Mouse (Mus musculus) hematopoietic stem cell, adult 5-6 weeks (primary cell): Measurements from ENCODE around the gene Satb1. TPM values are rescaled to one million over a fixed set of nuclear protein-coding genes. Genes with fewer than 3 reads are reported as not detected.

Experiments
- ATAC-seq, 2 experiments: fragments of 125-278 bp in 1 of 2; replicated peaks in 1 of 2; 2 replicates each; pipeline ENCODE4 v1.8.0; 2016 to 2017; ENCODE audit warnings: inconsistent platforms in 2 of 2, mild to moderate bottlenecking in 2 of 2, moderate number of reproducible peaks in 2 of 2, low read depth in 1 of 2, moderate TSS enrichment in 1 of 2; ENCODE audit not compliant: low FRiP score in 2 of 2, poor library complexity in 2 of 2, severe bottlenecking in 2 of 2, insufficient read depth in 1 of 2, low TSS enrichment in 1 of 2
- total RNA-seq: library from RNA; stranded (forward); fragments of 172-1452, 232-1000 nt; gene quantifications from 2 replicates; pipeline ENCODE4 v1.2.3, GENCODE M21; 2017

Satb1 gene
- total RNA-seq = 64.1 and 78.5 TPM in 2 replicates

DNA sequence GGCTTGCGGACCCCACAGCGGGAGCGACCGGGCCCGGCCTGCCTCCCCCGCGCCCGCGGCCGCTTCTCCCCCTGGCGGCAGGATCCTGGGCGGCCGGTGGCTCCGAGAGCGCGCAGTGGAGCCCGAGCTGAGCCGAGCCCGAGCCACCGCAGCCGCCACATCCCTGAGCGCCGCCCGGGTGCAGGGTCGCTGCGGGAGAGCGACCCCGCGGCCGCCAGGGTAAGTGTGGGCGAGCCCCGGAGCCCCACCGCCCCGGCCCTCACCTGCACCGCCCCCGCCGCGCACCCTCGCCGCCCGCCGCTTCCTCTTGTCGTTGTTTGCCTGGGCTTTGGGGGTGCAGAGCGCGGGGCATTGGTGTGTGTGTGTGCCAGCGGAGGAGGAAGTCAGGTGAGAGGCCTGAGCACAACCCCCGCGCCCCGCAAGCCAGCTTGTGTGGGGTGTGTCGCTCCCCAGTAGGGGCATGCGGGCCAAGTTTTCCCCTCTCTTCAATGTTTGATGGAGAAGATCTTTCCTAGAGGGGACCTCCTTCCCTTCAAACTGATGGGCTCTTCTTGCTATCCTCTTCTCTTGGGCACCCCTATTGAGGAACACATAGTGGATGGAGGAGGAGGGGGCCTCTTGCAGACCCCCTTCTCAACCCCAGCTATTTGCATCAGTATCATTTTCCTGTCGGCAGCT is at the start of gene Satb1:
Satb1 (minus strand) TSS at position 391 of the 678 bp plus-strand sequence.
- peak; percentile 76 to 77 for ATAC-seq

DNA sequence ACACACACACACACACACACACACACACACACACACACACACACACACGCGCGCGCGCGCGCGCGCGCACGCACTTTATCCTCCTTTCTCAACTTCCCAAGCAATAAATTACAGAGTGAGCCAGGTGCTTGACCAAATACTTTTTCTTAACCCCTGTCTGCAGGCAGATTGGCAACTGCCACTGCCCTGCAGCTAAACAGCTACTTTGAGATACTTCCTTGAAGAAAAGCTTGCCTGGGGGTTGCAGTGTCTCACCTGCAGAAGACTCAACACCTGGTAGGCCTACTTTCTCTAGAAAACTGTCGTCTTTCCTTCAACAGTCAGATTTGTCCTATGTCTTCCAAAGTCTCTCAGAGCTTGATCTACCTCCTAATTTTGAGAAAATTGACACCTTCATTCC is 49.5 kb upstream of the Satb1 start:
- ATAC-seq = no peak

DNA sequence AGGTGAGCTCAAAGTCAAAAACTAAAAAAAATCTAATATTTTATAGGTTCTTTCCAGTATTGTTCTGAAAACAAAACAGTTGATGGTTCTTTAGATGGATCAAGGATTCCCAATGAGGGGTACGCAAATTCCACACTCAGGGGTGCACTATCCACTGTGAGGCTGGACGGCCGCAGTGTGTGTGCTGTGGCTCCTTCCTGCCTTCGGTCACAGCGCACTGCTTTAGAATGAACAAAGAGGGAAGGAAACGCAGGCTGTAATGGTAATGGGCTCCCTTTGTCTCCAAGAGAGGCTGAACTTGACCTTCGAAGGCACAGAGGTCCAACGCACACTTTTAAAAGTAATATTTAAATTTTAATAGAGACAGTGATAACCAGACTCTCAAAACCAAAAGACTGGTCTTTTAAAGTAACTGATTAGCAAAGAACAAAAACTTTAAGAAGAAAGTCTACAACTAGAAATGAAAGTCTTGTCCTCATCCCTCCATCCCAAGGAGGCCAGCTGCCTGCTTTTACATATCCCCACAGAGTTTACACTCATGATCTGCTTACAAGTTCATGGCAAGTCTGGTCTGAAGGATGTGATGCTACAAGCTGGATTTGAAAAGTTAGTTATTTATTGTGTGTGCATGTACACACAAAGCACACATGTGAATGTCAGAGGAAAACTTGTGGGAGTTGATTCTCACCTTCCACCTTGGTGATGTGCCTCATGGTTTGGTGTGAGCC is 48.0 kb upstream of the Satb1 start:
- ATAC-seq = no peak

DNA sequence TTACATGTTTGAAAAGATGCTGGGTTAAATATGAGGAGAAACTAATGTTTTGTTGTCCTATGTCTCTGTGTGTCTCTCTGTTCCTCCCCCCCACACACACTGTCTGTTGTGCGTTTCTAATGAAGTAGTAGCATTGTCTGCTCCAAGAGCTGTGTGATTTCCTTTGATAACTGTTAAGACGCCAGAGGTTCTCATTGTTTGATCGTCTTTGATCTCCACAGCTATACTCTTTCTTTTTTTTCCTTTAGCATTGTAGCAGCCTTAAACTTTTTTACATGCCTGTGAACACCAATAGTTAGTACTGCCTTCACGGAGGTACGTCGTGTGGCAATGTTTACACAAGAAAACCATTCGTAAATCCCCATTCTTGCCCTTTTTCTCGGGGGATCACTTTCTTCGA is 47.1 kb upstream of the Satb1 start:
- ATAC-seq = no peak

DNA sequence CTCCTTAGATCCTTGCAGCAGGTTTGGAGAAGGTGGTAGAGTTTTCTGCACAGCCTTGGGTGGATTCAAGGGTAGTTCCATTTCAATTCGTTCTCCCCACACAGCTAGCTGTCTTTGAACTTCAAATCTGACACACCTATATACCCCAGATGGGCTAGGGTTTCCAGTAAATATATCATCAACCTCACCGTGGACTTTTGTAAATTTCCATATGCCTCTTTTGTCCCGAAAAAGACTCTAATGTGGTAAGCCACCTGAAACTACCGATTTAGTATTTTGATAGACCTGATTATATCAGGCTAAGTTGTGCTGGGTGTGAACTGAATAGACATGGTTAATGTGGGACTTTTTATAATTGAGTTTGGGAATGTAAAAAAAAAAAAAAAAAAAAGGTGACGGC is 46.6 kb upstream of the Satb1 start:
- no peak for ATAC-seq

DNA sequence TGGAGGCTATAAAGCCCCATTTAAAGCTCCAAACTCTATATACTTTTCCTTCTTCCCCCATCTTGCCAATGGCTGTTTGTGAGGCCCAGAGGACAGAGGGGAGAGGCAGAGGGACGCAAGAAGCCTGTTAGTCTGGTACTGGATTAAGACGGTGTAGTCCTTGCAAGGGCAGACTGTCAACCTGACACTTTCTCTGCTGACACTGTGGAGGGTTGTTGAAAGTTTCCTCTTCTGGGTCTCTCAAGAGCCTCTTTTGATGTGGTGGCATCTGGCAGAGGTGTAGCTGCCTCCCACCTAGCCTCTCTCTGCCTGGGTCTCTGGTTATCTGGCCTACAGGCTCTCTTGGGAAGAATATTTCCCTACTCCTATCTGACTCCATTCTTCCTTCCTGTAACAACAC is 46.1 kb upstream of the Satb1 start:
- ATAC-seq = no peak

DNA sequence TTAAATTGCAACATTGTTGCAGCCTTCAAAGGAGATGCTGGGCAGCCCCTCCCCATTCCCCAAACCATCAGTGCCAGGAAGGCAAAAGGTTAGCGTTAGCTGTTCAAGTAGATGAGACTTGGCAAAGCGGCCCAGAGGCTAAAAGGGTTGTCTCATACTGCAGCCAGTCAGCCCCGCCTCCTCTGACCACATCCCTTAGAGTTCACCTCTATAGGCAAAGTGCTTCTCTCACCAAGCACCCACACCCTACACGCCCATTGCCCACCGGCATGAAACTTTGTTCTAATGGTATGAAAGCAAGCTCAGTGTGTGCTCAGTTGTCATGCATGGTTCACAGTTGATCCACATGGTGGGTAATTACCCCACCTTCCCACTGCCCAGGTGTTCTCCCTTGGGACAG is 43.4 kb upstream of the Satb1 start:
- no peak for ATAC-seq

DNA sequence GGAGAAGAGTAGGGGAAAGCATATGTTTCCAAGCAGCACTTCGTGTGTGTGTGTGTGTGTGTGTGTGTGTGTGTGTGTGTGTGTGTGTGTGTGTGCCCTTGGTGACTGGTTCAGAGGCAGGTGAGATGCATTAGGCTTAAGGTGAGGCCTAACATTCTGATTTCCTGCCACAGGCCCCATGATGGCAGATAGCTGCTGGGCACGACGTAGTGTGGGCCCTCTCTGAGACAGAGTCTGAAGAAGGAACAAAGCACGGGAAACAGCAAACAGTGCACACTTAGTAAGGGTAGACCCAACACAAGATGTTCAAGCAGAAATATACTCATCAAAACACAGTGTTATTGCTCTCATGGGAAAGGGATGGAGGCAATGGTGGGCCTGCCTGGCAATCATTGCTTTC is 24.5 kb upstream of the Satb1 start:
- no peak for ATAC-seq

DNA sequence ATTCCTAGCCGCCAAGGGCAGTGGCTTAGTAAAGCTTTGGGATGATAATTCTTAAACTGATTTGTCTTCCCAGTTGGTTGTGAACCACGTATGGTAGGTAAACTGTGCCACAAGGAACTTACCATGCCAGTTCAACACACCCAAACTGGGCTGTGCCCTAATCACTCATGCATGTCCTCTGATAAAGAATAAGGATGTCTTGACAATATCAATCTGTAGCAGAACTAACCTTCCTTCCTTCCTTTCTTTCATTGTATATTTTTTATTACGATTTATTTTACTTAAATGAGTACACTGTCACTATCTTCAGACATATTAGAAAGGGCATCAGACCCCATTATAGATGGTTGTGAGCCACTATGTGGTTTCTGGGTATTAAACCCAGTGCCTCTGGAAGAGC is 23.2 kb upstream of the Satb1 start:
- no peak for ATAC-seq

DNA sequence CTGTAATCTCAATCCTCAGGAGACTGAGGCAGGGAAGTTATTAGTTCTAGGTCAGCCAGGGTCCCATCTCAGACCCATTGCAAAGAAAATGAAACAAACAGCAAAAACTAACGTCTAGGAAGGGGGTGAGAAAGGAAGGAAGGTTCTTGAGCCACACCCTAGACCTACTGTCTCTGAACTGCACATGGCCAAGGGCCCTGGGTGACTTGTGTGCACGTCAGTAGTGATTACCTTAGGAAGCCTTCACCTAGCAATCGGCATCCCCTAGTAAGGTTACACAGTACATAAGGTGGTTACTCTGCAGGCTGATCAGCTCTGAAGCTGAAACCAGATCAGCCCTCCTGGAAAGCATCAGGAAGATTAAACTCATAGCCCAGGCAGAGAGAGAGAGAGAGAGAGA is 22.2 kb upstream of the Satb1 start:
- ATAC-seq = no peak; a peak in 1 of 4 replicates

DNA sequence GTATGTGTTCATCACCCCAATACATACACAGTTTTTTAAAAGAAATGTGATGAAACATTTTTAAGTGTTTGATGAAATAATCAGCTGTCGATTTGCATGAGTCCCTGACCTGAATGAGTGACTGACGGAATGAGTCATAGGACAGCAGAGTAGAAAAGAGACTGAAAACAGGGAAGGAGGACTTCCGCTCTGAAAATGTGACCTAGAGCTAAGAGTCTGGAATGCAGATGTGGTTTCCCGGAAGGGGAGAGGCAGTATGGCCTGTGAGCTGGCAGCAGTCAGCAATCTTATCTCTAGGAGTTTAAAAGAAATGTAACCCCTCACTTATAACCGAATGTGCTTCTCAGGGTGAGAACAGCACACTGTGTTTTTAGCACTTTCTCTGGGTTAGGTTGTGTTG is 20.9 kb upstream of the Satb1 start:
- ATAC-seq = no peak

DNA sequence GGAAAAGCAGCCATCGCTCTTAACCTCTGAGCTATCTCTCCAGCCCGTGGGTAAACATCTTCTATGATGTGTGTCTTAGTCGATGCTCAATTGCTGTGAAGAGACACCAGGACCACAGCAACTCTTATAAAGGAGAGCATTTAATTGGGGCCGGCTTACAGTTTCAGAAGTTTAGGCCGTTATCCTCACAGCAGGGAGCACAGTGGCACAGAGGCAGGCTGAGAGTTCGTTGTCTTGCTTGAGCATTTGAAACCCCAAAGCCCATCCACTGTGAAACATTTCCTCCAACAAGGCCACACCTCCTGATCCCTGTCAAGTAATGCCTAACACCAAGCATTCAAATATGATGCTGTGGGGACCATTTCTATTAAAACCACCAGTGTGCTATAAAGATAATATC is 7.5 kb upstream of the Satb1 start:
- no peak for ATAC-seq

DNA sequence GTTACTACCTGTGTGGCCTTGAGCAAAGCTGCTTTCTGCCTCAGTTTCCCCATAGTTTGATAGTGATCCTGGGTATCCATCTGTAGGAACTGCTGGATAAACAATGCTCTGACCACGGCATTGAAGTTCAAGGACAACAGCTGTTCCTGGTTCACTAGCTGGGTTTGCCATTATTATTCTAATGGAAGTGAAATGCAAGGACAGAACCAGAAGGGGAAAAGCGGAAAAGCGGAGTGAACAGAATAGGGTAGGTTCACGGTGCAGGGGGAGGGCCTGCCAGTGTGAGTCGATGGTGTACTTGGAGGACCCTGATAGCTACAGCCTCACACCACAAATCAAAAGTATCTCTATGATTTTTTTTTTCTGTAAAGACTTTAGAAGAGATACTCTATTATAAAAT is 6.4 kb upstream of the Satb1 start:
- no peak for ATAC-seq

DNA sequence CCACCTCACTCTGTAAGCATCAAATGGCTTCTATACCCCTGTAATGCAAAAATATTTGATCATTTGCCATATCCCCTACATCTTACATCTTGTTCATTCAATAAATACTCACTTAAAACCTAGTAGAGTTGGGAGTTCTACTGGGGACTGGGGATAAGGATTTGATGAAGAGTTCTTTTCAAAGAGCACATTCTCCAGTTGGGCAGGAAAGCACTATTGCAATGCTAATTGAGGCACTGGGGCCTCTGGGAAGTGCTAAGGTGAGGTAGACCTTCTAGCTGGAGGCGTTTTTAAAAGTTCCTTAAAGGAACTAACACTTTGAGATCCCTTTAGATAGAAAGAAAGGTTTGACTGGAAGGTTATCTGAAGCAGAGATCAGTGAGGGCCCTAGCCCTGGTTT is 3.8 kb upstream of the Satb1 start:
- ATAC-seq = no peak

DNA sequence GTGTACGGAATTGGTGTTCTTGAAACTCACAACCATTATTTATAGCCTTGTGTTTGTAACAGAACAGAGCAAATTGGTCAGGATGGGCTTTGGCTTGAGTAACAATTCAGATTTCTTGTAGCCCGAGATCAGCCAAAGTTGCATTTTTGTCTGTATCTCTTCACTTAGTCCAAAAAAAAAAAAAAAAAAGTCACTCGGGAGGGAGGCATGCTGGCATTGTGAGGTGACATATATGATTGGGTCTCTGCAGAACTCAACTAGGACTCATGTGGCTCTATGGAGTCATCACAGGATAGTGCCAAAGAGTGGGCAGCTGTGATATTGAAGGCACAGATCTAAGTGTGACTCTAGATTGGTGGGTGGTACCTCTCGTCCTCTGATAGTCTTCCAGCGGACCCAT is 3.2 kb upstream of the Satb1 start:
- ATAC-seq = no peak

DNA sequence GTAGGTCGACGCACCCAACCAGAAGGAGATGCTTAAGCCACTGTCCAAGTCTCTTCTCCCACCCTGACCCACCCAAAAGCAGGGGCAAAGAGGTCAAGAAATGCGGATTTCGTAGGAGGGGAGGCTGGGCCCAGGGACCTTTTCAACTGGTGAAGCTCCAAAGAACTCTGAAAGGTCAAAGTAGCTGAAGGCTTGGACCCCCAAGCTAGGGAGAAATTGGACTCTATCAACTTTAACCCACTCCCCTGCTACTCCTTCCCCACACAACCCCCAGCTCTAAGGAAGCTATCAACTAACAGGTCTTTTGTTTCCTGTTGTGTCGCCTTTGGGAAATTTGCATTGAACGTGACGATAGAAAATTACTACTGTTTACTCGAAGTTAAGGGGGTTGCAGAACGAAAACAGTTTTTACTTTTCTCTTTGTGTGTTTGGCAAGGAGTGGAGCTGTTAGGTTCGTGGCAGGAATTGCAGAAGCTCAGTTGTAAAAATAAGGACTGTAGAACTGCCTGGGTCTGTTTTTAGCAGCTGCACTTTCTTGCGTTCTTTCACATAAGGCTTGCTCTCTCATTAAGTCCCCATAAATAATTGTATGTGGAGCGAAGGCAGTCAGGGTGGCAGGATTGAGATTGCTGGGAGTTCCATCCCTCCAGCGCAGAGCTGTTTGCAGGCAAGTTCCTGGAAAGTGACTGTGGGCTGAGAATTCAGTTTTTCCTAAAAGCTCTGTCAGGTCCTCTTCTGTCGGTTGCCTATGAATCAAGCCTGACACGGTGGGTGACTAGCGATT is 680 bp upstream of the Satb1 start:
- ATAC-seq = no peak

DNA sequence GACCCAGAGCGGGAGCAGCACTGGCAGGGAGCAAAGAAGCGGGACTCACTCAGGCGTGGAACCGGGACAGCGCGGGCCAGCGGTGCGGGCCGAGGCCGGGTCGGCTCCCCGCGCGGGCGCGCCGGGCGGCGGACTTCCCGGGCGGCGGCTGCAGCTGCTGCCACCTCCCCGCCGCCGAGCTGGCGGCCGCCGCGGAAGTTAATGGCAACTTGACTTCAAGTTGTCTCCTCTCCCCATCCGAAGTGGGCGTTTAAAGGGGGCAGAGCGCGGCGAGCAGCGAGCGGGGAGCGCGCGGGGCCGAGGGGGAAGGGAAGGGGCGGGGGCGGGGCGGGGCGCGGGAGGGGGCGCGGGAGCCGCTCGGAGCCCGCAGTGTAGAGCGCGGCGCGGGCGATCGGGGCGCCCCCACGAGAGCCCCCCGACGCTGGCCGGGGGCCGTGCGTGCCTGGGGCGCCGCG is 642 bp downstream of the Satb1 start:
- ATAC-seq = no peak

DNA sequence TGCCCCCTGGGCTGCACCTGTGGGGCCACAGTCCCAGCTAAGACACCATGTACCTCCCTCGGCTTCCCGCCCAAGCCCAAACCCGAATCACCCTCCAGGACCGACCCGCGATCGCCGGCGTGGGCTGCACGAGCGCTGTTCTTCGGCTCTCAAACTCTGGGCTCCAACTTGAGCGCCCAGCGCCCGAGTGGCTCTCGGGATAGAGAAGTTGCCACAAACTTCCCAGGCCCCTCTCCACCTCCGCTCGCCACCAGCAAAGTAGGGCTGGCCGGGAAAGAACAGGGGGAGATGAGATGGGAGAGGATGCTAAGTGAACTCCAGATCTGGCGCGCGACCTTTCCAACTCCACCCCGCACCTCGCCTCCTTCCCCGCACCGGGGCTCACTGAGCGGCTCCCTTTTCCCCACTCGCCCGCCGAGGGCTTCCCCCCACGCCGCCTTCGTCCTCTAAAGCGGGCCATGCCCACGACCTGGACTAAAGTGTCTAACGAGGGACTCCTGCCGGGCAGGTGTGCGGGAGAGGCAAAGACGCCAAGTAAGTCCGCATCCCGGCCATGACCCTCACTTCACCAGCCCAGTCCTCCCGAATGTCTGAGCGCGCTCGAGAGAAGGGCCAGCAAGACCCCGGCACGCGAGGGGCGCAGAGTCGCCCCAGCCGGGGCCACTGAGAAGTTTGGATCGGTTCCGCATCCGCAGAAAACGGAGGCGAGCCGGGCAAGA is 1.2 kb downstream of the Satb1 start:
- peak in 1 of 2 experiments; percentile 14; a peak in 2 of 4 replicates for ATAC-seq
